7 mouse cellular contexts compared by ENCODE assay signal in the genomic region with DNA sequence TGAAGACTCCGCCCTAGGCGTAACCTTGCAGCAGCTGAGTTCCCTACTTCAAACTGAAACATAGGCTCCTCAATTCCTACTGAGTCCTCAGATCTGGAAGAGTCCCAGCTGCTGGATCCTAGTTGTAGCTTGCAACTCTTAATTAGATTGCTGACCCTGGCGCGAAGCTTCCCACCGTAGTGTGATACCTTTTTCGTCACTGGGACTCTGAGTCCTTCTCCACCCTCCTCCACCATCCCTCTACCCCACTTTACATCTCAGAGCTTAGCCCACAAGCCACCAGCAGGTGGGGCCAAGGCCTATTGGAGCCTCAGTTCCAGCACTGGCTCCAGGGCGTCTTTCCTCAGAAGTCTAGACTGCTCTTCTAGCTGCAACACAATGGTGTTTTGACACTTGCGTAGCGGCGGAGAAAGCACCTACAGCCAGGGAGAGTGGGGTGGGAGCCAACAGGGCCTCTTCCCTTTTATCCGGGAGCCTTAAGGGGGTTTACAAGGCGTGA. TPM values are rescaled to one million over a fixed set of nuclear protein-coding genes. Genes with fewer than 3 reads are reported as not detected.
A peak's percentile ranks its signal among the peaks of the same experiment; 100 is the strongest.
DNase-seq lines count a peak whose midpoint lies in the region; ATAC-seq lines count a peak whose summit lies in the region.

A gene (minus strand): TSS at position 246 of the 499 bp plus-strand sequence.

- peaks cover 4% of the 10 kb centered on the region for H3K36me3 ChIP-seq in intestine, embryonic 16.5 days (ENCODE audit: control insufficient read depth, insufficient read depth, low read length)
- no peaks in the 10 kb centered on the region for H3K36me3 ChIP-seq in midbrain, embryonic 11.5 days (ENCODE audit: control insufficient read depth, insufficient read depth, low read length)

- H3K4me1 ChIP-seq in intestine, embryonic 16.5 days (ENCODE audit: control insufficient read depth, insufficient read depth, low read length), result peaks cover 21% of the 10 kb centered on the region
- H3K4me1 ChIP-seq in midbrain, embryonic 11.5 days (ENCODE audit: control insufficient read depth, insufficient read depth, low read length), result peaks cover 18% of the 10 kb centered on the region

- no peaks in the 10 kb centered on the region for H3K27me3 ChIP-seq in intestine, embryonic 16.5 days (replicated peaks; ENCODE audit: control insufficient read depth, insufficient read depth, low read length)
- no peaks in the 10 kb centered on the region for H3K27me3 ChIP-seq in midbrain, embryonic 11.5 days (ENCODE audit: control insufficient read depth, insufficient read depth, low read length)

- DNase-seq in adrenal gland, postnatal 10 days, result peak; percentile 87
- peak; percentile 85 for DNase-seq in embryo, embryonic 9.5 days (ENCODE audit: extremely low spot score)
- DNase-seq in gastrocnemius, postnatal 4 days (ENCODE audit: low spot score in 2 of 2), result peak; percentile 63 to 81
- DNase-seq in left cerebral cortex, postnatal 36 days (ENCODE audit: low spot score in 2 of 2), result peak; percentile 83
- peak; percentile 97 for DNase-seq in midbrain, embryonic 11.5 days (ENCODE audit: low spot score, missing footprints)
- DNase-seq in skeletal muscle tissue, adult 2 months (ENCODE audit: low read depth, low spot score), result peak; percentile 87

- H3K9me3 ChIP-seq in intestine, embryonic 16.5 days (ENCODE audit: control insufficient read depth, low read length), result no peaks in the 10 kb centered on the region
- H3K9me3 ChIP-seq in midbrain, embryonic 11.5 days (ENCODE audit: control insufficient read depth, low read length), result no peaks in the 10 kb centered on the region

- H3K4me3 ChIP-seq in intestine, embryonic 16.5 days (ENCODE audit: low read length), result peak within 1 kb of the TSS; percentile 88
- H3K4me3 ChIP-seq in midbrain, embryonic 11.5 days (ENCODE audit: low read depth, low read length), result peak within 1 kb of the TSS; percentile 69

- H3K27ac ChIP-seq in intestine, embryonic 16.5 days (ENCODE audit: low read length), result peak within 1 kb of the TSS; percentile 92
- peak within 1 kb of the TSS; percentile 89 for H3K27ac ChIP-seq in midbrain, embryonic 11.5 days (ENCODE audit: low read depth, low read length)

- ATAC-seq in intestine, embryonic 16.5 days, result peak; percentile 65
- ATAC-seq in midbrain, embryonic 11.5 days (ENCODE audit: low FRiP score), result peak; percentile 51

- intact Hi-C loops in left cerebral cortex, postnatal 36 days (cut with DNase I), result loop anchor here (1.0 to 10.0 kb wide), 3 partner anchors 27 to 243 kb away; a partner anchor contains a TSS

- WGBS in intestine, embryonic 16.5 days, result 1% methylated on average over 12 of the region's 12 CpGs
- WGBS in midbrain, embryonic 11.5 days, result under 1% methylated on average over 12 of the region's 12 CpGs

- peak within 1 kb of the TSS; percentile 94 for H3K4me2 ChIP-seq in intestine, embryonic 16.5 days (ENCODE audit: low read depth, low read length)
- H3K4me2 ChIP-seq in midbrain, embryonic 11.5 days, result peak within 1 kb of the TSS; percentile 91

- peak within 1 kb of the TSS; percentile 95 for H3K9ac ChIP-seq in intestine, embryonic 16.5 days (ENCODE audit: low read depth, low read length)
- H3K9ac ChIP-seq in midbrain, embryonic 11.5 days (ENCODE audit: low read length), result peak within 1 kb of the TSS; percentile 81

RNA-seq across cellular contexts. Expression of the gene that starts here (rescaled TPM):
- 10 to 100 TPM; 51.1 to 56.2 TPM for total RNA-seq in adrenal gland, postnatal 10 days (2021)
- 10 to 100 TPM; 24.8 to 25.6 TPM for total RNA-seq in gastrocnemius, postnatal 4 days (2021)
- polyA plus RNA-seq in intestine, embryonic 16.5 days (2015; fragmentation: Nextera tagmentation; extraction: Ambion mirVana), result 34.9 and 37.0 TPM in 2 replicates
- total RNA-seq in left cerebral cortex, postnatal 36 days (2021), result 10 to 100 TPM; 23.2 to 23.4 TPM
- polyA plus RNA-seq in midbrain, embryonic 11.5 days (2014; fragmentation: Nextera tagmentation; extraction: Ambion mirVana), result 19.7 and 24.5 TPM in 2 replicates

Comparison
In these comparisons a context has a peak if more than half of its experiments do, and no peak if none do; other contexts are left out.
1. Peak in every context shown above with its lines: DNase-seq, ATAC-seq, H3K4me3 ChIP-seq and H3K27ac ChIP-seq.